Mouse (Mus musculus) kidney, embryonic 14.5 days (tissue): Measurements from ENCODE around the gene Lrrc74b. TPM values are rescaled to one million over a fixed set of nuclear protein-coding genes. Genes with fewer than 3 reads are reported as not detected.

Experiments used
- ATAC-seq: fragments of 200-750 bp; cut with Nextera tagmentation; 2 replicates; pipeline ENCODE4 v1.8.0; 2017; ENCODE audit warnings: moderate number of reproducible peaks, mild to moderate bottlenecking, moderate TSS enrichment, moderate library complexity; ENCODE audit not compliant: low FRiP score, low TSS enrichment
- H3K27ac ChIP-seq: fragments of 300-500 bp; sonication (generic); 2 replicates; pipeline ENCODE4 v1.5.1; 2014; ENCODE audit warnings: low read depth, mild to moderate bottlenecking, low read length, moderate library complexity, mixed read lengths
- H3K27me3 ChIP-seq: fragments of 300-500 bp; sonication (generic); 2 replicates; pipeline ENCODE4 v1.6.1; 2014; ENCODE audit warnings: mild to moderate bottlenecking, low read length; ENCODE audit not compliant: control insufficient read depth, insufficient read depth
- H3K36me3 ChIP-seq: fragments of 300-500 bp; sonication (generic); 2 replicates; pipeline ENCODE4 v1.6.1; 2014; ENCODE audit warnings: low read length, mixed read lengths; ENCODE audit not compliant: control insufficient read depth, insufficient read depth
- H3K4me1 ChIP-seq: fragments of 300-500 bp; sonication (generic); 2 replicates; pipeline ENCODE4 v1.6.1; 2014; ENCODE audit warnings: low read length, mixed read lengths; ENCODE audit not compliant: control insufficient read depth, insufficient read depth
- H3K4me2 ChIP-seq: fragments of 300-500 bp; sonication (generic); replicated peaks from 2 replicates; pipeline ENCODE4 v1.6.1; 2014; ENCODE audit warnings: low read depth, mild to moderate bottlenecking, low read length
- H3K4me3 ChIP-seq: fragments of 300-500 bp; sonication (generic); 2 replicates; pipeline ENCODE4 v1.5.1; 2014; ENCODE audit warnings: mild to moderate bottlenecking, low read length
- H3K9ac ChIP-seq: fragments of 300-500 bp; sonication (generic); 2 replicates; pipeline ENCODE4 v1.6.1; 2014; ENCODE audit warnings: low read depth, mild to moderate bottlenecking, low read length, moderate library complexity
- H3K9me3 ChIP-seq: fragments of 300-500 bp; sonication (generic); 2 replicates; pipeline ENCODE4 v1.6.1; 2016; ENCODE audit warnings: low read length; ENCODE audit not compliant: control insufficient read depth
- whole genome bisulfite sequencing: fragments of 180-500 bp; shearing (Covaris S2); extraction: QIAGEN DNeasy Blood & Tissue Kit; methylation state at CpG from one replicate; pipeline ENCODE4 v1.1.7; 2014; 5-methylcytosine and 5-hydroxymethylcytosine counted together
- polyA plus RNA-seq: library from polyadenylated mRNA; unstranded; fragments of >200 nt; fragmentation: Nextera tagmentation; extraction: Ambion mirVana; gene quantifications from 2 replicates; pipeline ENCODE4 v1.2.1, GENCODE M21; 2014

The Lrrc74b gene
- 0.12 TPM in 1 of 2 replicates, not detected in the other for polyA plus RNA-seq

GRCm38 (mm10) chr16:17561128-17561750, at the start of gene Lrrc74b:
Gene Lrrc74b (minus strand): TSS chr16:17561247.
- H3K4me1 ChIP-seq: peaks cover 19% of the 10 kb centered on the region
- ATAC-seq: peak; percentile 87
- H3K27me3 ChIP-seq: no peaks in the 10 kb centered on the region; the same call in 1 of the 2 replicates
- no peaks in the 10 kb centered on the region for H3K9me3 ChIP-seq
- peak within 1 kb of the TSS; percentile 53 for H3K4me2 ChIP-seq
- H3K9ac ChIP-seq: peak within 1 kb of the TSS; percentile 38; the same call in 1 of the 2 replicates
- H3K36me3 ChIP-seq: no peaks in the 10 kb centered on the region
- WGBS: 1% methylated on average over 22 of the region's 22 CpGs
- peak within 1 kb of the TSS; percentile 30 for H3K4me3 ChIP-seq
- peak within 1 kb of the TSS; percentile 56 for H3K27ac ChIP-seq

DNA sequence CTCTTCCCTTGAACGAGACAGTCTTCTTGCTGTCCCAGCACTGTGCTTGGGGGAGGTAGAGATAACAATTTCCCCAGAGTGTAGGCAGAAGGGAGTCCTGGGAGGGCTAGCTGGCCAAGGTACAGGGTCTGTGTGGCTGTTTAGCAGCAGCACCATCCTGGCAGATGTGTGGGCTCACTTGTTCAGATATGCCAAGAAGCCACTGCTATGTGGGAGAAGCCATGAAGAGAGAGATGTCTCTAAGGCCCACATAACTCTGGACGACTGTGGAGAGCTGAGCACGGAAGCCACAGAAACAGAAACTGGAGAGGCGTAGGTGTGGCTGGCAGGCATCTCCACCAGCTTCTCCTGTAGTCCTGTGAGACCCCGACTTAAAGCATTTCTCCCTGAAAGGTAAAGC, 44.6 kb upstream of the Lrrc74b start:
- H3K27me3 ChIP-seq: no peaks in the 10 kb centered on the region
- H3K9me3 ChIP-seq: no peaks in the 10 kb centered on the region
- ATAC-seq: no peak
- H3K9ac ChIP-seq: no peak overlapping the region
- H3K4me2 ChIP-seq: no peak overlapping the region
- H3K4me1 ChIP-seq: no peaks in the 10 kb centered on the region
- H3K27ac ChIP-seq: no peak overlapping the region
- 74% methylated on average over 5 of the region's 5 CpGs for WGBS
- no peaks in the 10 kb centered on the region for H3K36me3 ChIP-seq
- no peak overlapping the region for H3K4me3 ChIP-seq

DNA sequence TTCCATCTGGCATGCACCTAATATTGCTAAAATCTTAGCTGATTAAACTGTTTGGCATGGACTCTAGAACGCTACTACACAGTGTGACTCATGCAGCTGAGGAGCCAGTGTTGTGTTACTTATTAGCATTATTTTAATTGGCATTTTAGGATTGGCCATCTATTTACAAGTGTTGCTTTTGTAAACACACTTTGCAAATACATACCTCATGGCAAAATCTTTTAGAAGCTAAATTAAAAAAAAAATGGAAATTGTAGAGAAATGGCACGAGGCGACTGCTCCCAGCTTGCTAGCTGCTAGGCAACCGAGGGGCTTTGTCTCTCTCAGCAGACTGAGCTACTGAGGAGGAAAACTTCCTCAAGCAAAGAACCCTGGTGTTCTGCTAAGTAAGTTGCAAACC, 43.9 kb upstream of the Lrrc74b start:
- WGBS: 76% methylated on average over 4 of the region's 4 CpGs

GRCm38 (mm10) chr16:17600944-17601562, 40.0 kb upstream of the Lrrc74b start:
- no peak overlapping the region for H3K4me2 ChIP-seq
- 49% methylated on average over 3 of the region's 3 CpGs for WGBS

More for the DNA sequence above, 43.9 kb upstream of the Lrrc74b start:
- Histone ChIP-seq H3K36me3 (no peaks in the 10 kb centered on the region), H3K27me3 (no peaks in the 10 kb centered on the region), H3K9ac (no peak overlapping the region), H3K4me1 (no peaks in the 10 kb centered on the region), H3K27ac (no peak overlapping the region), H3K4me2 (no peak overlapping the region), H3K4me3 (no peak overlapping the region), H3K9me3 (no peaks in the 10 kb centered on the region)
- no peak for ATAC-seq

GRCm38 (mm10) chr16:17590731-17591130, 29.7 kb upstream of the Lrrc74b start:
- Histone ChIP-seq H3K4me2 (no peak overlapping the region), H3K36me3 (no peaks in the 10 kb centered on the region), H3K9me3 (peaks cover 5% of the 10 kb centered on the region; the same call in 1 of the 2 replicates), H3K9ac (no peak overlapping the region), H3K27me3 (no peaks in the 10 kb centered on the region), H3K4me3 (no peak overlapping the region), H3K27ac (peak overlapping the region; percentile 38; the same call in 1 of the 2 replicates), H3K4me1 (no peaks in the 10 kb centered on the region)
- peak; percentile 66; the same call in 1 of the 2 replicates for ATAC-seq
- WGBS: 3% methylated on average over 2 of the region's 2 CpGs

More at GRCm38 (mm10) chr16:17600944-17601562, 40.0 kb upstream of the Lrrc74b start:
- no peak overlapping the region for H3K9ac ChIP-seq
- H3K9me3 ChIP-seq: no peaks in the 10 kb centered on the region
- no peak overlapping the region for H3K27ac ChIP-seq
- no peaks in the 10 kb centered on the region for H3K36me3 ChIP-seq
- no peak for ATAC-seq
- H3K4me3 ChIP-seq: no peak overlapping the region
- H3K27me3 ChIP-seq: no peaks in the 10 kb centered on the region
- H3K4me1 ChIP-seq: no peaks in the 10 kb centered on the region

- no peak overlapping the region for H3K9ac ChIP-seq
- no peaks in the 10 kb centered on the region for H3K36me3 ChIP-seq
- H3K9me3 ChIP-seq: peaks cover 5% of the 10 kb centered on the region; the same call in 1 of the 2 replicates
- H3K27ac ChIP-seq: no peak overlapping the region
- 79% methylated on average over 7 of the region's 7 CpGs for WGBS
- no peak for ATAC-seq
- H3K4me1 ChIP-seq: no peaks in the 10 kb centered on the region
- H3K4me2 ChIP-seq: no peak overlapping the region
- no peak overlapping the region for H3K4me3 ChIP-seq
- no peaks in the 10 kb centered on the region for H3K27me3 ChIP-seq
Observed at GRCm38 (mm10) chr16:17584555-17584954, 23.5 kb upstream of the Lrrc74b start.

DNA sequence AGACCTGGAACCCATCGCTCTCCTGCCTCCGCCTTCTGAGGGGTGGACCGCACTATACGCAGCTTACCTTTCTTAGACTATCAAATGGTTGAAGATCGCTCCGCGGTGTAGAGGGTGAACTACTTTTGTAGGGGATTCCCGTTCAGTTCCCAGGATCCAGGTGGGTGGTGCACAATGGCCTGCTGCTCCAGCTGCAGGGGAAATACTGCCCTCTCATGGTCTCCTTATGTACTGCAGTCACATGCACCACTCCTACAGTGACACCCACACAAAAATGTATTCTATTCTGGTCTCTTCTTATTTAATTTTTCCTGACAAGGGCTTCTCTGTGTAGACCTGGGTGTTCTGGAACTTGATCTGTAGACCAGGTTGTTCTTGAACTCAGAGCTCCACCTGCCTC, 22.0 kb upstream of the Lrrc74b start, which contains the start of gene Slc7a4:
Gene Slc7a4, minus strand, starts transcription at position 151 of the 400 bp plus-strand sequence.
- ATAC-seq: no peak; the same call in 1 of the 2 replicates
- WGBS: 21% methylated on average over 8 of the region's 8 CpGs
- no peaks in the 10 kb centered on the region for H3K36me3 ChIP-seq
- no peak within 1 kb of the TSS for H3K9ac ChIP-seq
- no peaks in the 10 kb centered on the region for H3K9me3 ChIP-seq
- H3K4me1 ChIP-seq: no peaks in the 10 kb centered on the region
- no peak within 1 kb of the TSS for H3K27ac ChIP-seq
- no peak within 1 kb of the TSS for H3K4me3 ChIP-seq
- H3K27me3 ChIP-seq: no peaks in the 10 kb centered on the region
- no peak within 1 kb of the TSS for H3K4me2 ChIP-seq

DNA sequence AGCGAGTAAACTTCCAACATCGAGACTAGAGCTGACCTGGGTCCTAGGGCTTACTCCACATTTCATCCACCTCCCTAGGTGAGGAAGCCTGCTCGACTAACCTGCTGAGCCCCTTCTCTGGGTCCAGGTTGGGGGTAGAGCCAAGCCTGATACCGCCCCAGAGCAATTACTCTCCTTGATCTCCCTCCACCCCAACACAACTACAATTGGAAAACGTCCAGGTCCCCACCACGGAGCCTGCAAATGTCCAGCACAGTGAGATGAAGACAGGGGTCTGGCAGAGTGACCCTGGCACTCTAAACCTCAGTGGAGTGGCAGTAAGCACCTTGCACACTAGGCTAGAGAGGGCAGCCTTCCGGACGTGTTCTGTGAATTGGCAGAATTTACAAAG, 15.8 kb upstream of the Lrrc74b start:
- peak overlapping the region; percentile 90 for H3K4me2 ChIP-seq
- H3K9ac ChIP-seq: peak overlapping the region; percentile 52; the same call in 1 of the 2 replicates
- 0 out of 2 replicates have a peak, but pooled peaks cover 4% of the 10 kb centered on the region for H3K4me1 ChIP-seq
- H3K27me3 ChIP-seq: peaks cover 26% of the 10 kb centered on the region
- H3K36me3 ChIP-seq: no peaks in the 10 kb centered on the region
- peak overlapping the region; percentile 55 for H3K4me3 ChIP-seq
- WGBS: 20% methylated on average over 8 of the region's 8 CpGs
- H3K27ac ChIP-seq: no peak overlapping the region
- no peak for ATAC-seq
- H3K9me3 ChIP-seq: no peaks in the 10 kb centered on the region
